Mouse (Mus musculus): ENCODE data around the gene Polg2. TPM values are rescaled to one million over a fixed set of nuclear protein-coding genes. Genes with fewer than 3 reads are reported as not detected.
A peak's percentile ranks its signal among the peaks of the same experiment; 100 is the strongest.
"Not testable (repeated sequence)": the region's sequence is repeated elsewhere in the genome, so short reads cannot be mapped to it uniquely, and the experiment has no call there.

The Polg2 gene
- polyA plus RNA-seq, 1 experiment from 2014 or later = 10.1 TPM

DNA sequence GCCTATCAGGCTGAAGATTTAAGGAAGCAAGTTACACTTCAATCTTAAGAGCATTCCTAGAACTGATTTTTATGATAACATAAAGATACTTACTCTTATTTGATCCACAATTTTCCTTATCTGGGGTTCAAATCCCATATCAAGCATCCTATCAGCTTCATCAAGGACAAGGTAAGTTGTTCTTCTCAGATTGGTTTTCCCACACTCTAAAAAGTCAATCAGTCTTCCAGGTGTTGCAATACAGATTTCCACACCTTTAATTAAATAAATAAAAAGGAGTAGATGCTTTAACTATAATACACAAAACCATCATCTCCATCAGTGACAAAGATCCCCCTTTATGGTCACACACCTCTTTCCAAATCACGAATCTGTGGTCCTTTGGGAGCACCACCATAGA is 5.7 kb upstream of the Polg2 start:
- H3K27ac ChIP-seq (ENCODE audit: low read depth, low read length) = no peak overlapping the region
- no peak overlapping the region for H3K4me3 ChIP-seq (ENCODE audit: low read depth, low read length)
- H3K27me3 ChIP-seq (replicated peaks; ENCODE audit: control insufficient read depth, insufficient read depth, low read length) = no peaks in the 10 kb centered on the region
- WGBS = 73% methylated on average over 1 of the region's 1 CpGs
- ATAC-seq (no peak), DNase-seq (ENCODE audit: low spot score) (no peak)
- H3K4me2 ChIP-seq (ENCODE audit: low read length) = peak overlapping the region; percentile 64
- H3K4me1 ChIP-seq (ENCODE audit: control insufficient read depth, insufficient read depth, low read length) = peaks cover 13% of the 10 kb centered on the region
- H3K36me3 ChIP-seq (ENCODE audit: control insufficient read depth, insufficient read depth, low read length) = peaks cover 70% of the 10 kb centered on the region
- H3K9me3 ChIP-seq (replicated peaks; ENCODE audit: control insufficient read depth, low read length) = no peaks in the 10 kb centered on the region
- no peak overlapping the region for H3K9ac ChIP-seq (ENCODE audit: low read length)

DNA sequence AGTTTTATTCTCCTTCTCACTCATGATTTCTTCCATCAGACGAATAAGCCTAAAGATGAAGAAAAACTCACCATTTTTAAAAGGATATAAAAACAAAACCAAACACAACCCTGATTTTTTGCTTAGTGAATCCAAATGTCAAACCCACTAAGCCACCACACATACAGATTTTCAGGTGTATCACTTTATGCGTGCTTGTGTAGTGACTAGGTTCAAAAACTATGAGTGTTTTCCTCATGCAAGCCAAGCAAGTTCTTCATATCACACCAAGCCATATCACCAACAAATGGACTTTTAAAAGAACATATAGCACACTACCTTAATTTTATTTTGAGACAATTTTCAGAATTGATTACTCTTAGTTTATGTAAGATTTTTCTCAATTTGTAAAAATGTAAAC is 5.1 kb upstream of the Polg2 start:
- 90% methylated on average over 2 of the region's 2 CpGs for WGBS
- ATAC-seq (no peak), DNase-seq (ENCODE audit: low spot score) (no peak)
- H3K4me2 ChIP-seq (ENCODE audit: low read length) = no peak overlapping the region
- H3K4me1 ChIP-seq (ENCODE audit: control insufficient read depth, insufficient read depth, low read length) = peaks cover 11% of the 10 kb centered on the region
- H3K27ac ChIP-seq (ENCODE audit: low read depth, low read length) = no peak overlapping the region
- no peaks in the 10 kb centered on the region for H3K9me3 ChIP-seq (replicated peaks; ENCODE audit: control insufficient read depth, low read length)
- H3K9ac ChIP-seq (ENCODE audit: low read length) = no peak overlapping the region
- H3K36me3 ChIP-seq (ENCODE audit: control insufficient read depth, insufficient read depth, low read length) = peaks cover 72% of the 10 kb centered on the region
- no peaks in the 10 kb centered on the region for H3K27me3 ChIP-seq (replicated peaks; ENCODE audit: control insufficient read depth, insufficient read depth, low read length)
- no peak overlapping the region for H3K4me3 ChIP-seq (ENCODE audit: low read depth, low read length)

DNA sequence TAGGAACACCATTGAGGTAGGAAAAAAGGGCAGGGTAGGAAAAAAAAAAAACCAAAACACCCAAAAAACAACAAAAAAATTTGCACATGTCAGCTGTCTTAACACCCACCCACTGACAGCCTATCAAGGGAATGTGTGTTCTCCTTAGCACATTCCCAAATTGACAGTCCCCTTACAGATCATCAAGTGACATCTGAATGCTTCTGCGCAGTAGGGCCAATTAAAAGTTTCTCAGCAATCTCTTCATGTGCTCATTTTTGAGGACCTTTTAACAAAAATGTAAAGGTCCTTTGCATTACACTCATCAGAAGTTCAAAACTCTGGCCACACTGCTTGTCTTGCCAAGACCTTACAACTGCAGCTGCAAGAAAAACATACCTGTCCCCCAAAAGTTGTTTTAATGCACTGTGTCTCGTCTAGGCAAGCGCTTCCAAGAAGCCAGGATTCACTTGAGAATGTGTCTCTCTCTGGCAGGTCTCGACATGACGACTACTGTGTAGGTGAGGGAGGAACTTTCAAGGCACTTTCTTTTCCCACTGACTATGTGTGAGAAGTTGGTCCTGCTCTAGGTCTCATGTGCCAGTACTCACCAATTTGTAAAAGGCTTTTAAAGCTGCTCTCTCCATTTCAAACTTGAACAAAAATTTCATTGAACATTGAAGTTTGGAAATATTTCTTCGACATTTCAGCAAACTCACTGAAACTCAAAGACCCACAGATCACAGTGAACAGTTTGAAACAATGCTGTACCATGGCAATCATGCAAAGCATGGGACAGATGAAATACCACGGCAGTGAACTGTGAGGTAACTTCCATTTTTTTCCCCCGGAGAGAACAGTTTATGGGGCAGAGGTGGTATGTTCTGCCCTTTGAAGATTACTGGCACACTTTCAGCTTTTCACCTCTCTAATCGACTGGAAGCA is 3.8 kb upstream of the Polg2 start:
- ATAC-seq (no peak), DNase-seq (ENCODE audit: low spot score) (no peak)
- Histone ChIP-seq H3K27me3 (replicated peaks; ENCODE audit: control insufficient read depth, insufficient read depth, low read length) (no peaks in the 10 kb centered on the region), H3K4me3 (ENCODE audit: low read depth, low read length) (no peak overlapping the region), H3K36me3 (ENCODE audit: control insufficient read depth, insufficient read depth, low read length) (peaks cover 72% of the 10 kb centered on the region), H3K4me2 (ENCODE audit: low read length) (no peak overlapping the region), H3K9me3 (replicated peaks; ENCODE audit: control insufficient read depth, low read length) (no peaks in the 10 kb centered on the region), H3K4me1 (ENCODE audit: control insufficient read depth, insufficient read depth, low read length) (peaks cover 11% of the 10 kb centered on the region), H3K27ac (ENCODE audit: low read depth, low read length) (no peak overlapping the region), H3K9ac (ENCODE audit: low read length) (no peak overlapping the region)
- WGBS = 83% methylated on average over 9 of the region's 9 CpGs

DNA sequence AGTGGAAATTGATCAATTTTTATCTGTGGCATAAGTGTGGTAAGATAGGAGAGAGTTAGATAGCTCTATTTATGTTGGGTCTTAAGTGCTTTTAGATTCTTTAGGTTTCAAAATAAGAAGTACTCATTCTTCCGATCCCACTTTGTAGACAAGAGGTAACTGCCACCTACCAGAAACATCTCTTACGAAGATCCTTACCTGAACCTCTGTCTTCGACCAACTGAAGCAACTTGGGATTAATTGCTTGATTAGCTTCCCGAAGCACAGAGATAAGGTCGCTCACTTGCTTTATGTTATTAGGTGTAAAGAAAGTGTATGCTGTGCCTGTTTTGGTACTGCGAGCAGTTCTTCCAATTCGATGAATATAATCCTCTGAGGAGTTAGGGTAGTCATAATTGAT is 2.9 kb upstream of the Polg2 start:
- H3K9me3 ChIP-seq (replicated peaks; ENCODE audit: control insufficient read depth, low read length); DNase-seq (ENCODE audit: low spot score); H3K4me3 ChIP-seq (ENCODE audit: low read depth, low read length); H3K27me3 ChIP-seq (replicated peaks; ENCODE audit: control insufficient read depth, insufficient read depth, low read length); H3K4me2 ChIP-seq (ENCODE audit: low read length); ATAC-seq; H3K27ac ChIP-seq (ENCODE audit: low read depth, low read length); H3K9ac ChIP-seq (ENCODE audit: low read length): not testable (repeated sequence)
- peaks cover 71% of the 10 kb centered on the region for H3K36me3 ChIP-seq (ENCODE audit: control insufficient read depth, insufficient read depth, low read length)
- WGBS = 86% methylated on average over 7 of the region's 7 CpGs
- peaks cover 11% of the 10 kb centered on the region for H3K4me1 ChIP-seq (ENCODE audit: control insufficient read depth, insufficient read depth, low read length)

DNA sequence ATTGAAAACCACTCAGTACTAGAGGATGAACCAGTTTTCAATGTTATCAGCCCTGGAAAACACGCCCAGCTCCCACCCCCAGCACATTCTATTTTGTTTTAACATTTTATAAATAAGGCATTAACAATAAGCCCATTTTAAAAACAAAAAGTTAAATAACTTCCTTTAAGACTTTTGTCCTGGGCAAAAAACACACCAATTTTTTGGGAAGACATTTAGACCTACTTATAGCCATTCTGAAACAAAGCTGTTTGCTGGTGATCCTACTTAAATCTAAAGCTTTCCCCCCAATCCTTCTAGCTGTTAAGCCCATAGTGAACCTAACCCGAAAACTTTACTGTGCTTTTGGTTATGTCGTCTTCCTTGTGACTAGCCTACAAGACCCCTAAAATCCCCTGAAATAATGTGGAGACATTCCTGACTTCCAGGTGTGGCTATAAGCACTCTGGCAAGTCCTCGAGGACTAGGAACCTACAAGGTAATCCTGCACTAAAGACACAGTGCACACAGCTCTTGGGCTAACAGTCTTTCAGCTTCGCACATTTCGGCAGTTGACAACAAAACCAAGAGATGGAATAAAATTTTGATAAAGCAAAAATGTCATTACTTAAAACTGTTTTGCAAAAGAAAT is 1.4 kb upstream of the Polg2 start:
- no peaks in the 10 kb centered on the region for H3K27me3 ChIP-seq (replicated peaks; ENCODE audit: control insufficient read depth, insufficient read depth, low read length)
- 74% methylated on average over 6 of the region's 6 CpGs for WGBS
- no peak overlapping the region for H3K4me3 ChIP-seq (ENCODE audit: low read depth, low read length)
- ATAC-seq (no peak), DNase-seq (ENCODE audit: low spot score) (no peak)
- H3K9ac ChIP-seq (ENCODE audit: low read length) = no peak overlapping the region
- H3K4me2 ChIP-seq (ENCODE audit: low read length) = no peak overlapping the region
- H3K9me3 ChIP-seq (replicated peaks; ENCODE audit: control insufficient read depth, low read length) = no peaks in the 10 kb centered on the region
- H3K27ac ChIP-seq (ENCODE audit: low read depth, low read length) = no peak overlapping the region
- peaks cover 68% of the 10 kb centered on the region for H3K36me3 ChIP-seq (ENCODE audit: control insufficient read depth, insufficient read depth, low read length)
- H3K4me1 ChIP-seq (ENCODE audit: control insufficient read depth, insufficient read depth, low read length) = peaks cover 5% of the 10 kb centered on the region

DNA sequence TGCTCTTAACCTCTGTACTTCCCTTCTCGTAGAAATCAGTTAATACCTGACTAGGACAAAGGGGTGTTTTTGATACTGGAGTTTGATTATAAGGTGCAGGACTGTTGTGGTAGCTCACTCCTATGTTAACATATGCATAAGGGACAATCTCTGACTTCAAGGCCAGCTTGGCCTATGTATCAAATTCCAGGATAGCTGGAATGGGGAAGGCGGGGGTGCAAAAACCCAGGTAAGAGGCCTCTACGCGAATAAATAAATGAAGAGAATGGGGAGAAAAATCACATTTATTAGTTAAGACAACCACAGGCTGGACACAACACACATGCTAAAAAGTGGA is 720 bp upstream of the Polg2 start:
- H3K4me2 ChIP-seq (ENCODE audit: low read length) = peak overlapping the region; percentile 76

DNA sequence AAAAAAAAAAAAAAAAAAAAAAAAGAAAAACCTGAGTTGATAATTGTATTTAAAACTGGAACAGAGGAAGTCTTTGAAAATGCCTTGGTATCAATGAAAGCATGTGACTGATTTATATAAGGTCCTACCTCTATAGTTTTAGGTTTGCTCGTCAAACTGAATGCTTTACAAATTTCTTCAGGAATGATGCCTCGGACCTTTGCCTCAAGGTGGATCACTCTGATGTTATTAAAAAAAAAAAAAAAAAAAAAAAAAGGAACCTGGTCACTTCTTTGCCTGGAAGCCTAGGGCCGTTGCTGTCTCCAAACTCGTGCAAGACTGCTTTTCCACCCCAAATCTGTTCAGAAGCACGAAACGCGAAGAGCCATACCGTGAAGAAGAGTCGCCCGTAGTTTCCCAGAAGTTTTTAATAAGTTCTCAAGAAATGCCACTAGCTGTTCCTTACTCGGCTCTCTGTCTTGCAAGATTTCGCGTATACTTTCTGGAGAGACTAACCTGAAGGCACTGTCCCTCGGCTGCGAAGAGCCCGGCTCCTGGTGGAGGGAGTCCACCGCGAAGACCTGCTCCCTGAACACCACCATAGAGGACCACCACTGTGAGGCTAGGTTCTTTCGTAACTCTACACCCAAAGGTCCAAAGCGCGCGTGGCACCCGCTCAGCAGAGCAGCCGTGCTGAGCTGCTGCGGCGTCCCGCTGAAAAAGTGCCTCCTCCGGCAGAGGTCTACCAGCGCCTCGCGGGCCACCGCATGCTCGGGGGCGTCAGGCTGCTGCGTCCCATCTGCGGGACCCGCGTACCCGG is 549 bp downstream of the Polg2 start:
- ATAC-seq (no peak; the same call in 1 of the 2 replicates), DNase-seq (ENCODE audit: low spot score) (no peak)
- Histone ChIP-seq H3K36me3 (ENCODE audit: control insufficient read depth, insufficient read depth, low read length) (peaks cover 68% of the 10 kb centered on the region), H3K27me3 (replicated peaks; ENCODE audit: control insufficient read depth, insufficient read depth, low read length) (no peaks in the 10 kb centered on the region), H3K9ac (ENCODE audit: low read length) (peak overlapping the region; percentile 88), H3K4me2 (ENCODE audit: low read length) (peak overlapping the region; percentile 76), H3K27ac (ENCODE audit: low read depth, low read length) (peak overlapping the region; percentile 93), H3K4me1 (ENCODE audit: control insufficient read depth, insufficient read depth, low read length) (no peaks in the 10 kb centered on the region), H3K9me3 (replicated peaks; ENCODE audit: control insufficient read depth, low read length) (no peaks in the 10 kb centered on the region), H3K4me3 (ENCODE audit: low read depth, low read length) (peak overlapping the region; percentile 78)
- WGBS = 2% methylated on average over 39 of the region's 39 CpGs

More for the DNA sequence above, 720 bp upstream of the Polg2 start:
- Histone ChIP-seq H3K27me3 (replicated peaks; ENCODE audit: control insufficient read depth, insufficient read depth, low read length) (no peaks in the 10 kb centered on the region), H3K4me1 (ENCODE audit: control insufficient read depth, insufficient read depth, low read length) (no peaks in the 10 kb centered on the region; the same call in 1 of the 2 replicates), H3K4me3 (ENCODE audit: low read depth, low read length) (no peak overlapping the region), H3K9ac (ENCODE audit: low read length) (no peak overlapping the region), H3K27ac (ENCODE audit: low read depth, low read length) (peak overlapping the region; percentile 93; the same call in 1 of the 2 replicates), H3K36me3 (ENCODE audit: control insufficient read depth, insufficient read depth, low read length) (peaks cover 68% of the 10 kb centered on the region), H3K9me3 (replicated peaks; ENCODE audit: control insufficient read depth, low read length) (no peaks in the 10 kb centered on the region)
- DNase-seq (ENCODE audit: low spot score) (peak; percentile 32), ATAC-seq (no peak; the same call in 1 of the 2 replicates)
- 73% methylated on average over 4 of the region's 4 CpGs for WGBS

DNA sequence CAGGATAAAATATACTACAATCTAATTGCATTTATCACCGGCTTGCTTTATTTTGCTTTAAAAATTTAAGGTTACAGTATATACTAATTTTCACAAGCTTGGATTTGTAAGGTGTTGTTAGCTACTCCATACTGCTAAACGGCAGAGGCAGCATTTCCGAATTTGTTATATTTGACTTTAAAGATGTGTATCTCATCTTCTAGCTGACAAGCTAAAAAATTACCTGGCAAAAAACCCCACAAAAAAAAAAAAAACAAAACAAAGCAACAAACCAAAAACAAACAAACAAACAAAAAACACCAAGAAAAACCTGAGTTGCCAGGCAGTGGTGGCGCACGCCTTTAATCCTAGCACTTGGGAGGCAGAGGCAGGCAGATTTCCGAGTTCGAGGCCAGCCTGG is 1.2 kb downstream of the Polg2 start:
- Histone ChIP-seq H3K9ac (ENCODE audit: low read length) (no peak overlapping the region), H3K4me3 (ENCODE audit: low read depth, low read length) (peak overlapping the region; percentile 78; the same call in 1 of the 2 replicates), H3K4me1 (ENCODE audit: control insufficient read depth, insufficient read depth, low read length) (no peaks in the 10 kb centered on the region), H3K36me3 (ENCODE audit: control insufficient read depth, insufficient read depth, low read length) (peaks cover 68% of the 10 kb centered on the region), H3K27me3 (replicated peaks; ENCODE audit: control insufficient read depth, insufficient read depth, low read length) (no peaks in the 10 kb centered on the region), H3K4me2 (ENCODE audit: low read length) (no peak overlapping the region), H3K27ac (ENCODE audit: low read depth, low read length) (no peak overlapping the region), H3K9me3 (replicated peaks; ENCODE audit: control insufficient read depth, low read length) (no peaks in the 10 kb centered on the region)
- WGBS = 89% methylated on average over 7 of the region's 7 CpGs
- no peak for ATAC-seq
- no peak for DNase-seq (ENCODE audit: low spot score)

All from forebrain, embryonic 14.5 days (tissue).